Mouse (Mus musculus): ENCODE results near the gene Clca3a2.

- TF ChIP-seq CTCF (IDR thresholded peaks at IDR 0.05; ENCODE audit: extremely low read depth, insufficient read depth, insufficient read length, insufficient replicate concordance): no peak
- TF ChIP-seq POLR2A (IDR thresholded peaks at IDR 0.05; ENCODE audit: low read depth, low read length): no peak
Observed at GRCm38 (mm10) chr3:144849584-144849983, 30.3 kb upstream of the Clca3a2 start.
